Mouse (Mus musculus) Muller cell, postnatal 12 days (primary cell): Measurements from ENCODE around the gene Tjp1.

Source experiments
- DNase-seq: peaks from one replicate; pipeline ENCODE4 v3.0.0-alpha.2; 2015; ENCODE audit errors: inconsistent ontology term

Tjp1 gene

GRCm38 (mm10) chr7:65389539-65389938 is 138.0 kb downstream of the Tjp1 start:
- DNase-seq, result no peak

- peak; percentile 65 for DNase-seq
Measured at GRCm38 (mm10) chr7:65388243-65389013, 139.2 kb downstream of the Tjp1 start.

DNA sequence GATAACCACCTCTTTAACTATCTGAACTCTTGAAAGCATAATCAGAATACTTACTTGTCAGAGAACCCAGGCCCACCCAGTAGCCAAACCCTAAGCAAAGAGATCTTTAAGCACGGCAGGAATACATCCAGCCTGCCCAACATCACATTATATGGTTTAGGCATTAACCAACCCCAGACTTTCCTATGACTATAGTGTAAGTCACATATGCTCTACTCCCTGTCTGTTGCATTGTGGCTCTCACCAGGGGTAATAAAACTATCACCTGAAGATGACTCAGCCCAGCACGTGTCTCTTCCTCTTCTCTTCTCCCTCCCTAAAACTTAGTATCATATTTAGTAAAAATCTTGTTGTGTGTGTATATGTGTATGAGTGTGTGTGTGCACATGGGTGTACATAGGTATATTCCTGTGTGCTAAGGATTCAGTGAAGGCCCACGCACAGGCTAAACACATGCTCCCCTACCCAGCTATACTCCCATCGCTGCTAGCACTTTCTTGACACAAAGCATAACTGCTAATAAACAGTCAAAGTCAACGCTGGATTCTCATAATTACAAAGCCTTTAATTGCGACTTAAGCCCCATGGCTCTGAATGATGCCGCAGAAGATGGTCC is 139.9 kb downstream of the Tjp1 start:
- no peak for DNase-seq

- DNase-seq, result no peak
Measured at GRCm38 (mm10) chr7:65384775-65385174, 142.8 kb downstream of the Tjp1 start.

- no peak for DNase-seq
Measured at GRCm38 (mm10) chr7:65382515-65383283, 144.9 kb downstream of the Tjp1 start.

DNA sequence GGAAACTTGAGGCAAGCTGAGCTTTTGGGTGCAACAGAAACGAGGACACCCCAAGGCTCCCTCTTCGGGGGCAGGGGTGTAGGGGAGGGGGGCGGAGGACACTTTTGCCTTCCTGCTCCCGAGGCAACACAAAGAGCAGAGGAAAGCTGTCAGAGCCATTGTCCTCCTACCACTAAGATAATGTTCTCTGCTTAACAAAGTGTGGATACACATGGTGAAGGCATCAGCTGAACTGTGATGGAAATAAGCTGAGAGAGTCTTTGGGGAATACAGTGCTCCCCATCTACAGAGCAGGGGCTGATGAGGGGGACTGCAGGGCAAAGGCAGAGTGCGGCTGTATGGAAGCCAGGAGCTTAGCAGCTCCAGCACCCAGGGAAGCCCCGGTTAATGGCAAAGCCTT is 145.7 kb downstream of the Tjp1 start:
- DNase-seq, result no peak

DNA sequence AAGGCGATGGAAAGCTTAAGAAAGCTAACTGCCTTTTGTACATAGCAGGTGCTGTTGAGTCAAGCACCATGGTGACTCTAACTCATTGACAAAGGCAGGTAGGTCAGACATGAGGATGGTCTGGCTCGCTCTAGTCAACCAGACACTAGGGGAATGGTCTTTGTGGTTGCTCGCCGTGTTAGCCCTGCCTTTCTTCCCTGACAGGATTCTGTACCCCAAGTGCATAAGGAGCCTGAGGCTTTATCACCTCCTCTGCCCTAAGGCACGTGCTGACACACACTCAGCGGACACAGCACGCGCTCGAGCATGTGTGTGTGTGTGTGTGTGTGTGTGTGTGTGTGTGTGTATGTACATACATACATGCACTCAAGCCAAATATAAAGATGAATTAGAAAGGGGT is 146.9 kb downstream of the Tjp1 start:
- DNase-seq, result no peak

DNA sequence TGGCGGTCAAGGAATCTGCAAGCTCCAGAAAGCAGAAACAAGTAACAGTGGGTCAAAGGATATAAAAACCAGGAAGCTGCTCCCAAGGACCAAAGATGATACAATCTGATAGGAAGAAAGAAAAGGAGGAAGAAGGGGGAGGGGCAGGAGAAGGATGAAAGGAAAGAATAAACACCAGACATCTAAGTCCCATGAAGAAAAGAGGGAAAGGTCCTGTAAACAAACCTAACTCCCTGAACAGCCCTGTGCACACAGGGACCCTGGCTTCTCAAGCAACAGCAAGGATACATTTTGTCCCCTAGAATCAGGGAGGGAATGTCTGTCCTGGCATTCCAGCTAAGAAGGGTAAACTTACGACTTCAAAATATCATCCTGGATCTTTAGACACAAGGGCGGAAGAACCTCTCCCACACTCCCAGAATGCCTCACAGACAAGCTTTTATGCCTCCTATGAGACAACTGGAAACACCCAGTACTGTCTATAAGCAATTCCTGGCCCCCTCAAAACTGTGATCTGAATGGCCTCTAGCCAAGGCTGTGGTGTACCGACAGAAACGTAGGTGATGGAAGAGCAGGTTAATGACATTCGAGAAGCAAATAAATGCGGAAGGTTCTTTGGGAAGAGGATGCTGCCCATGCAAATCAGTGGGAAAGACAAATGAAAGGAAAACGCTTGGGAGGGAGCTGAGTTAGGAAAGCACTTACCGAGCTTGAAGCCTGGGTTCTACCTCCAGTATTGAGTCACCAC is 148.6 kb downstream of the Tjp1 start:
- DNase-seq, result no peak

- no peak for DNase-seq
Measured at GRCm38 (mm10) chr7:65377521-65377920, 150.1 kb downstream of the Tjp1 start.

DNA sequence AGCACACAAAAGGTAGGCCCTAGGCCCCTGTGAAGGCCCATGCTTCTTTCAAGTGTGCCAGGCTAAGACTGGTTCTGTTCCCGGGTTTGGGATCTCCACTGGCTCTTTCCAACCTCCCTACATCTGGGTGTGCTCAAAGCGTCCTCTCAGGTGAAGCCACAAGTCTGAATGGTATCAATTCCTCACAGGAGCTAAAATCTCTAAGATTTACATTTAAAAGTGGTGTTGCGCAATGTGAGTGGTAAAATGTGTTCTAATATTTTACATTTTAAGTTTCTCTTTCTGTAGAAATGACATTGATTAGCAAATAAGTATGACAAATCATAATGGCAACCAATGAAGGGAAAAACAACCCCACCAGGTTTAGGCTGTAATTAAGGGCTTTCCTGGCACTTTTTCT is 152.0 kb downstream of the Tjp1 start:
- DNase-seq, result no peak

GRCm38 (mm10) chr7:65375176-65375575 is 152.4 kb downstream of the Tjp1 start:
- DNase-seq, result no peak

DNA sequence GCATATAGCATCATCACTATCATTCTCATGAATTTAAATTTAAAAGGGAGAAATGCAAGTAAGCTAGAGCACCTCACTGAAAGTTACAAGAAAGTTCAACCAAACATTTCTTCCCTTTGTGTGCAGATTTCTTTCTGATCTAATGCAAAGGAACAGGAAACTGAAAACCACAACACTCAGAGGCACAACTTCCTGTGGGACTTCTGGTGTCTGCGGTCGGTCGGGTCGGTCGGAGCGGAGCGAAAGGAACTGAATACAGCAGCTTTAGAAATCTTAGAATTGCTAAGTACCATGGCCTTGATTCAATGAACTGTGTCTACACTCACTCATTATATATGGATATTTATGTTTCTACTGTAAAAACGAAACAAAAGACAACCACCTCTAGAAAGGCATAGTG is 154.2 kb downstream of the Tjp1 start:
- DNase-seq, result no peak

- DNase-seq, result no peak
Measured at GRCm38 (mm10) chr7:65371765-65372164, 155.8 kb downstream of the Tjp1 start.

- peak; percentile 97 for DNase-seq
Measured at GRCm38 (mm10) chr7:65370787-65371616, 156.6 kb downstream of the Tjp1 start.

DNA sequence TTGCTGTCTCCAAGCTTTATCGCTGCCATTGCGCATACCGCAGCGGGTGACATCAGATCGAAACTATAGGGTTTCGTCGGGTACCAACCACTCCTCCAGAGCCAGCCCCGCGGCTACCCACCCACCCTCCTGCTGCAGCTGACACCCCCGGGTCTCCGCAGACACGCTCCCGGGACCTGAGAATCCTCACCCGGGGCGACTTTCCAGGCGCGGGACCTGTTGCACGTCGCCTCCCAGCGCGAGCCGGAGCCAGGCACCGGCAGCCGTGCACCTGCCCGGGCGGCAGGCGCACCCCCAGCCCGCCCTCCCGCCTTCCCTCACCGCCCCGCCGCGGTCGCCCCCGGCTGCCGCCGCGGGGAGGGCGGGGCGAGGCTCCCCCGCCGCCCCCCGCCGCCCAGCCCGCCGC is 157.2 kb downstream of the Tjp1 start:
- peak; percentile 50 for DNase-seq

- no peak for DNase-seq
Measured at GRCm38 (mm10) chr7:65369101-65369500, 158.5 kb downstream of the Tjp1 start.

DNA sequence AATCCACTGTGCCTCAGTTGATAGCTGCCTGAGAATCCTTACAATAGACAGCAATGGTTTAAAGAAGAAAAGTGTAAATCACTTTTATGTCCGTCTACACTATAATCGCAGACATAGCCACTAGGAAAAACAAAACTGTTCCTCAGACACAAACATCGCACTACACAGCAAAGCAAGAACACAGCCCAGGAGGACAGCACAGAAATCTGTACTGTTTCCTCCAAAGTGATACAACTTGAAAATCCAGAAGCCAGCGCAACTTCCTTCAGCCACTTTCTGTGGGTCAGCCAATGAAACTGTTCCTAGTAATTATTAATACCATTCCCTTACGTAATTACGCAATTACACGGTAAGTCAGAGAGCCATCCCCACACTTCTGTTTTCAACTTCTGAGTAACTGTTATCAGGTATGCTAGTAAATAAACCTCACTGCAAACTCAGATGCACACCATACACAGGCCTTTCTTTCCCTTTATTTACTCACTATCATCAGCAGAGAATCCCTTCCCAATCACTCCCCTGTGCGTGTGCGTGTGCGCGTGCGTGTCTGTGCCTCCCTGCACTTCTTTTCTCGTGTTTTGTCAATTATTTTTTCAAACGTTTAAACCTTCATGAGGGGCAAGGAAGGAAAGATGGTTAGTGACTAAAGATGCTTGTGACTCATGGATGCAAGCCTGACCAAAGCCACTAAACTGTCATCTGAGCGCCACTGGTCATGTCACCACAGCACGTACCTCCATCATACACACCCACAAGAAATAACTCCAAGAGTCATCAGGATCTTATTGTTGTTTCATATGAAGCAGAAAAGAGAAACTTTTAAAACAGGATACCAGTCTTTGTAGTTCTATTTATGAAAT is 160.0 kb downstream of the Tjp1 start:
- DNase-seq, result no peak

GRCm38 (mm10) chr7:65366153-65366552 is 161.4 kb downstream of the Tjp1 start:
- peak; percentile 66 for DNase-seq

- DNase-seq, result no peak
Measured at GRCm38 (mm10) chr7:65365560-65365959, 162.0 kb downstream of the Tjp1 start.

DNA sequence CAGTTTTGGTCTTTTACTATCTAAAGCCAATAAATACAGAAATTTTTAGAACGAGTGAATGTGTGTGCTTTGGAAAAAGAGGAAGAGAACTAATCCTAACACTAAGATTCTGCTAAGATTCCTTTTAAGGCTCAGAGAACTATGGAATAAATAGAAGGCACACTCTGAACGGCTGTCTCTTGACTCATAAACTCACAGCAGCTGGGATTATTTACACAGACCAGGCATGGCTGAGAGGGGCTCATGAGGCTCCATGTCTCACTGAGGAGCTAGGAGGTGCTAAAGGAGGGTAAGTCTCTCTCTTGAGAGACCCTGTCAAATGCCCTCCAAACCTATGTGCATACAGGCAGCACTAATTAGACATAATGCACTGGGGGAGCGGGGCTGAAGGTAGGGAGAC is 167.3 kb downstream of the Tjp1 start:
- DNase-seq, result no peak
